Mouse (Mus musculus): ENCODE measurements around the gene Gga3. TPM values are rescaled to one million over a fixed set of nuclear protein-coding genes. Genes with fewer than 3 reads are reported as not detected.

Gga3 gene
- total RNA-seq, 2 experiments from 2014 or later = 25.3 to 30.7 TPM

GRCm38 (mm10) chr11:115612059-115612409, 8.2 kb upstream of the Gga3 start:
- DNase-seq = peak; percentile 92

- DNase-seq = peak; percentile 40 to 49
Measured at GRCm38 (mm10) chr11:115611173-115611572, 7.3 kb upstream of the Gga3 start.

- DNase-seq = no peak
Measured at GRCm38 (mm10) chr11:115609576-115609975, 5.7 kb upstream of the Gga3 start.

GRCm38 (mm10) chr11:115608421-115609399, 4.9 kb upstream of the Gga3 start:
- no peak for DNase-seq

GRCm38 (mm10) chr11:115606733-115607132, 2.9 kb upstream of the Gga3 start:
- no peak for DNase-seq

GRCm38 (mm10) chr11:115604304-115604696, 449 bp upstream of the Gga3 start:
- DNase-seq = peak in 1 of 2 experiments; percentile 34

- DNase-seq = no peak
Measured at GRCm38 (mm10) chr11:115603128-115603475, 749 bp downstream of the Gga3 start.

- DNase-seq = no peak
Measured at GRCm38 (mm10) chr11:115601174-115601573, 2.7 kb downstream of the Gga3 start.

- no peak for DNase-seq
Measured at GRCm38 (mm10) chr11:115600743-115601142, 3.1 kb downstream of the Gga3 start.

- DNase-seq = peak in 1 of 2 experiments; percentile 0
Measured at GRCm38 (mm10) chr11:115599722-115600121, 4.1 kb downstream of the Gga3 start.

GRCm38 (mm10) chr11:115598309-115598708, 5.5 kb downstream of the Gga3 start:
- DNase-seq = peak in 1 of 2 experiments; percentile 2

GRCm38 (mm10) chr11:115595209-115595608, 8.6 kb downstream of the Gga3 start:
- no peak for DNase-seq

GRCm38 (mm10) chr11:115590526-115591075, 13.2 kb downstream of the Gga3 start:
- DNase-seq = no peak

- no peak for DNase-seq
Measured at GRCm38 (mm10) chr11:115587984-115588383, 15.9 kb downstream of the Gga3 start.

GRCm38 (mm10) chr11:115586403-115586802, 17.4 kb downstream of the Gga3 start:
- no peak for DNase-seq

GRCm38 (mm10) chr11:115585573-115586100, 18.2 kb downstream of the Gga3 start:
- DNase-seq = no peak

- DNase-seq = no peak
Measured at GRCm38 (mm10) chr11:115584376-115585073, 19.3 kb downstream of the Gga3 start.

- DNase-seq = no peak
Measured at GRCm38 (mm10) chr11:115582913-115583606, 20.8 kb downstream of the Gga3 start.

- DNase-seq = no peak
Measured at GRCm38 (mm10) chr11:115579080-115579479, 24.8 kb downstream of the Gga3 start.

- no peak for DNase-seq
Measured at GRCm38 (mm10) chr11:115564961-115565360, 38.9 kb downstream of the Gga3 start.

GRCm38 (mm10) chr11:115564064-115564809, 39.6 kb downstream of the Gga3 start, which contains the start of gene Nup85:
TSS of gene Nup85 (plus strand) at chr11:115564434.
- DNase-seq = peak; percentile 98

Measured in adrenal gland, postnatal 36 days (tissue).